15 mouse cellular contexts compared by ENCODE assay signal in the genomic region with DNA sequence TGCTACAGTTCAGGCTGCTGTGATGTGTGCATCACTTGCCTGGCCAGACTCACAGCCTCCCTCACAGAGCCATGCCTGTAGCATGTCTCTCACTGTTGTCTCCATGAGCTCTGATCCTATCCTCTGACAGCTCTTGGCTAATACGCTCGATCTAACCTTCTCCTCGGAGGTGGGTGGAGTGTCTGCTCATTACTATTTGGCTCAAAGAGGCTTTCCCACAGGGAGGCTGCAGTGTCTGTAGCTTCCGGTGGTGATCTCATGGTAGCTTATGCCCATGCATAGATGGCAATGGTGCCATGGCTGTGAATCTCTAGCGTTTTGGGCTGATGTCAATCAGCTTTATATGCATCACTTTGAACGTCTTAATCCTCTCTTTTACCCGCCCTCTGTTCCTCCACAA.
"Had no signal": no experiment of that assay in that cellular context is flagged by ENCODE, and none has a peak within 500 bp of the region (broad histone marks: within the 10 kb centered on the region; RNA-seq: fewer than 3 reads in every experiment).

No protein-coding gene starts in this region.

- H3K27ac ChIP-seq: limb, embryonic 15.5 days; liver, embryonic 12.5 days; midbrain, embryonic 10.5 days; midbrain, embryonic 15.5 days; neural tube, embryonic 13.5 days; stomach, embryonic 15.5 days had no signal

- H3K9ac ChIP-seq: limb, embryonic 15.5 days; liver, embryonic 12.5 days; lung, embryonic 14.5 days; midbrain, embryonic 15.5 days; neural tube, embryonic 13.5 days; stomach, embryonic 15.5 days had no signal

- H3K9me3 ChIP-seq: limb, embryonic 15.5 days; liver, embryonic 12.5 days; midbrain, embryonic 10.5 days; midbrain, embryonic 15.5 days; neural tube, embryonic 13.5 days; stomach, embryonic 15.5 days had no signal

- H3K4me2 ChIP-seq: limb, embryonic 15.5 days; liver, embryonic 12.5 days; lung, embryonic 14.5 days; midbrain, embryonic 15.5 days; neural tube, embryonic 13.5 days; stomach, embryonic 15.5 days had no signal

- H3K27me3 ChIP-seq: limb, embryonic 15.5 days; liver, embryonic 12.5 days; midbrain, embryonic 15.5 days; neural tube, embryonic 13.5 days; stomach, embryonic 15.5 days had no signal

- H3K4me1 ChIP-seq: limb, embryonic 15.5 days; liver, embryonic 12.5 days; midbrain, embryonic 15.5 days; neural tube, embryonic 13.5 days; stomach, embryonic 15.5 days had no signal

- H3K36me3 ChIP-seq: limb, embryonic 15.5 days; liver, embryonic 12.5 days; midbrain, embryonic 10.5 days; midbrain, embryonic 15.5 days; neural tube, embryonic 13.5 days; stomach, embryonic 15.5 days had no signal

- DNase-seq: kidney, adult 18-20 months; kidney, postnatal 10 days; layer of hippocampus, postnatal 36 days; lung, embryonic 14.5 days; lung, postnatal 10 days; lung, postnatal 4 days; right cerebral cortex, postnatal 14 days; thymus, adult 2 months; thymus, postnatal 25 days had no signal

- H3K4me3 ChIP-seq: limb, embryonic 15.5 days; liver, embryonic 12.5 days; midbrain, embryonic 10.5 days; midbrain, embryonic 15.5 days; neural tube, embryonic 13.5 days; stomach, embryonic 15.5 days had no signal

- ATAC-seq: liver, embryonic 12.5 days; midbrain, embryonic 15.5 days had no signal
